Mouse (Mus musculus) monocyte, adult 5-6 weeks (primary cell): ENCODE measurements around the gene Map3k4. TPM values are rescaled to one million over a fixed set of nuclear protein-coding genes. Genes with fewer than 3 reads are reported as not detected.
A peak's percentile ranks its signal among the peaks of the same experiment; 100 is the strongest.

ENCODE experiments used
- ATAC-seq: fragments of 153-309, 156-312 bp; replicated peaks from 2 replicates; pipeline ENCODE4 v1.8.0; 2017; ENCODE audit warnings: mild to moderate bottlenecking; ENCODE audit not compliant: low TSS enrichment, insufficient number of reproducible peaks, severe bottlenecking, poor library complexity, low FRiP score
- total RNA-seq: library from RNA; stranded (forward); fragments of 200-1000, 200-491, 200-594 nt; gene quantifications from 3 replicates; pipeline ENCODE4 v1.2.3, GENCODE M21; 2017

Map3k4 gene
- total RNA-seq, 1 experiment from 2014 or later, result 22.8 TPM

GRCm38 (mm10) chr17:12205694-12206075, 112.9 kb downstream of the Map3k4 start:
- no peak for ATAC-seq

GRCm38 (mm10) chr17:12205015-12205693, 113.4 kb downstream of the Map3k4 start:
- ATAC-seq, result no peak

- ATAC-seq, result no peak
Observed at GRCm38 (mm10) chr17:12204689-12205014, 113.9 kb downstream of the Map3k4 start.

- no peak for ATAC-seq
Observed at GRCm38 (mm10) chr17:12204246-12204645, 114.3 kb downstream of the Map3k4 start.

- ATAC-seq, result no peak
Observed at GRCm38 (mm10) chr17:12203414-12203897, 115.1 kb downstream of the Map3k4 start.

- no peak; the same call in 1 of the 2 replicates for ATAC-seq
Observed at GRCm38 (mm10) chr17:12201086-12201485, 117.5 kb downstream of the Map3k4 start.

- no peak for ATAC-seq
Observed at GRCm38 (mm10) chr17:12199933-12200332, 118.7 kb downstream of the Map3k4 start.

- no peak for ATAC-seq
Observed at GRCm38 (mm10) chr17:12195604-12196003, 123.0 kb downstream of the Map3k4 start.

GRCm38 (mm10) chr17:12195137-12195536, 123.5 kb downstream of the Map3k4 start:
- no peak for ATAC-seq

GRCm38 (mm10) chr17:12187782-12188181, 130.8 kb downstream of the Map3k4 start:
- ATAC-seq, result no peak

GRCm38 (mm10) chr17:12186341-12186740, 132.3 kb downstream of the Map3k4 start:
- ATAC-seq, result no peak

GRCm38 (mm10) chr17:12185855-12186254, 132.7 kb downstream of the Map3k4 start:
- no peak for ATAC-seq

- ATAC-seq, result no peak
Observed at GRCm38 (mm10) chr17:12184283-12184682, 134.3 kb downstream of the Map3k4 start.

- ATAC-seq, result peak; percentile 70
Observed at GRCm38 (mm10) chr17:12182702-12183485, 135.7 kb downstream of the Map3k4 start.

- ATAC-seq, result no peak
Observed at GRCm38 (mm10) chr17:12179766-12180165, 138.8 kb downstream of the Map3k4 start.

- no peak for ATAC-seq
Observed at GRCm38 (mm10) chr17:12179339-12179738, 139.3 kb downstream of the Map3k4 start.
